Mouse (Mus musculus) small intestine, adult 2 months (tissue): ENCODE results near the gene Plau. TPM values are rescaled to one million over a fixed set of nuclear protein-coding genes. Genes with fewer than 3 reads are reported as not detected.

Experiments used
- H3K27ac ChIP-seq: fragments of 200-500 bp; 2 replicates; pipeline ENCODE4 v1.5.1; 2012; ENCODE audit warnings: low read depth, low read length, control low read depth, inconsistent platforms; ENCODE audit not compliant: insufficient read depth
- H3K27me3 ChIP-seq: fragments of 200-500 bp; 2 replicates; pipeline ENCODE4 v1.6.1; 2012; ENCODE audit warnings: mild to moderate bottlenecking, moderate library complexity, low read length, inconsistent platforms; ENCODE audit not compliant: control insufficient read depth, insufficient read depth
- H3K36me3 ChIP-seq: fragments of 200-500 bp; 2 replicates; pipeline ENCODE4 v1.6.1; 2012; ENCODE audit warnings: mild to moderate bottlenecking, low read length, control low read depth, inconsistent platforms; ENCODE audit not compliant: control insufficient read depth, insufficient read depth
- H3K4me1 ChIP-seq: fragments of 200-500 bp; 2 replicates; pipeline ENCODE4 v1.6.1; 2012; ENCODE audit warnings: low read length, inconsistent platforms, mixed read lengths; ENCODE audit not compliant: control insufficient read depth, insufficient read depth, insufficient read length
- H3K4me3 ChIP-seq: fragments of 200-500 bp; 2 replicates; pipeline ENCODE4 v1.5.1; 2012; ENCODE audit warnings: low read depth, mild to moderate bottlenecking, control low read depth, inconsistent platforms, low read length, moderate library complexity
- CTCF ChIP-seq: fragments of 200-500 bp; IDR thresholded peaks from 2 replicates; pipeline ENCODE4 v1.5.1; 2012; ENCODE audit warnings: low read depth, mild to moderate bottlenecking, control low read depth, inconsistent platforms, low read length, moderate library complexity, mixed read lengths; ENCODE audit not compliant: insufficient replicate concordance, insufficient read length; ENCODE audit errors: extremely low read depth
- POLR2A ChIP-seq: fragments of 200-500 bp; IDR thresholded peaks from 2 replicates; pipeline ENCODE4 v1.6.1; 2012; ENCODE audit warnings: low read depth, mild to moderate bottlenecking, control low read depth, inconsistent platforms, low read length, moderate library complexity
- WGBS: fragments of 180-500 bp; shearing (Covaris S2); methylation state at CpG from one replicate; pipeline ENCODE4 v1.1.7; 2018; 5-methylcytosine and 5-hydroxymethylcytosine counted together
- polyA plus RNA-seq: library from polyadenylated mRNA; depleted of rRNA; stranded (reverse); fragments of >200 nt; gene quantifications from 2 replicates; pipeline ENCODE4 v1.2.3, GENCODE M21; 2012; rRNA removed

Gene Plau
- polyA plus RNA-seq: 3.1 and 3.8 TPM in 2 replicates

DNA sequence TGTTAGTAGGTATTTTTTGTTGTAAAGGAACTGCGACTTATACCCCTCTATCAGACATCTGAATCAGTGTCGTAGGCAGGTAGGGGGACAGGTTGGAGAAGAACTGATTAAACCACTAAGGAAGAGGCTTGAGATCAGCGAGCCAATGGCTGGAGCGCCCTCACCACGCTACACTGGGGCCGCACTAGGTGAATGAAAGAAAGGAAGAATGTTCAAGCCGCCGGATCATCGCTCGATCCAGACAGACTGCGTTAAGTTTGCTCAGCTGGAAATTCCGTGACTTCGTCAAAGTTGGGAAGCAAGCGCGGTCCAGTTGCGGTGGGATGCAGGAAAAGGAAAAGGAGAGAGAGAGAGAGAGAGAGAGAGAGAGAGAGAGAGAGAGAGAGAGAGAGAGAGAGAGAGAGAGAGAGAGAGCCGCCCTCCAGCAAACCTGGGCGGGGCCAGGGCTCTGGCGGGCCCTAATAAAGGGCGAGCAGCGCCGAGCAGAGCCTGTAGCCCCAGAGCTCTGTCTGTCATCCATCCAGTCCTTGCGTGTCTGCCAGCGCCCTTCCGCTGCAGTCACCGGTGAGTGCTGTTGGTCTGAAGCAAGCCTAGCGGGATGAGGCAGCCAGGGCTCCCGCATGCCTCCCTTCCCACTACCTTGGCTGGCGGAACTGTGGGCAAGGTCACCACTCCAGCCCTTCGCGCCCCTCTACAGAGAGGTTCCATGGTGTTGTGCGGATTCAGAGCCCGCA, at the start of gene Plau:
TSS of gene Plau (plus strand) at position 490 of the 734 bp plus-strand sequence.
- TF ChIP-seq POLR2A: peak; percentile 61; the same call in 1 of the 2 replicates
- no peak for TF ChIP-seq CTCF
- 2% methylated on average over 32 of the region's 33 CpGs for WGBS
- Histone ChIP-seq H3K27ac (0 out of 2 replicates have a peak within 1 kb of the TSS, but pooled peaks have one; percentile 2), H3K4me1 (no peaks in the 10 kb centered on the region; the same call in 1 of the 2 replicates), H3K27me3 (0 out of 2 replicates have a peak, but pooled peaks cover 3% of the 10 kb centered on the region), H3K4me3 (peak within 1 kb of the TSS; percentile 62), H3K36me3 (no peaks in the 10 kb centered on the region)

DNA sequence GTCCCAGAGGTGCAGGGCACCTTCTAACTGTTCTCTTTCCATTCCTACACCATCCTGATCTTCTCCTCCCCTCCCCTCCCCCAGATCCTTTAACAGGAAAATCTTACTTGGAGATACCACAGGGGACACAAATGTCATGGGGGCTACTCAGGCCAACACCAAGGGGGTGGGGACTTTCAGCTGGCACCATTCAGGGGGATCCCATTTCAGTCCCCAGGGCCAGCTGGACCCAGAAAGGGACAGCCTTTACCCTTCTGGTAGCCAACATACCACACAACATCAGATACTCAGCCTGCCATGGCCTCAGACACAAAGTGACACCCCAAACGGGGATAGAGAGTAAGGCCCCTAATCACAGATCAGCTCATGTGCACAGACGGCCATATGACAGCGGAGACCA, 48.3 kb upstream of the Plau start:
- 81% methylated on average over 3 of the region's 3 CpGs for WGBS
- Histone ChIP-seq H3K4me3 (no peak overlapping the region), H3K4me1 (peaks cover 22% of the 10 kb centered on the region), H3K27me3 (no peaks in the 10 kb centered on the region), H3K36me3 (peaks cover 14% of the 10 kb centered on the region), H3K27ac (no peak overlapping the region)
- TF ChIP-seq CTCF: no peak

DNA sequence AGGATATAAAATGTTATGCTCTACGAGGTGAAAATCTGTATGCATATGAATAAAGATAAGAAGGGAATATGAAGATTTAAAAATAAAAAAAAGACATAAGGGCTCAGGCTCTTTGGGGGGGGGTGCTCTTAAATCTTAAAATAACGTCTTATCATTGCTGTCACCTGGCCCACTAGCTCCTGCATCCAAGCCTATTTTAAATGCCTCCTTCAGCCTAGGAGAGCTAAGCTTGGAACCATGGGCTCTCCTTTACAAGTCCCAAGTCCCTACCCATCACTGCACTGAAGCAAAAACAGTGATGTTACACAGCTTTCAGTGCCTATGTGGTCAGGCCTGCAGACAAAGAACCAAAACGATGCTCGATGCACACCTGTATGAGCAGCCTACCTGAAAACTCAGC, 46.9 kb upstream of the Plau start:
- TF ChIP-seq CTCF (no peak), POLR2A (no peak)
- peaks cover 11% of the 10 kb centered on the region for H3K36me3 ChIP-seq
- no peaks in the 10 kb centered on the region for H3K27me3 ChIP-seq
- no peak overlapping the region for H3K27ac ChIP-seq
- peaks cover 26% of the 10 kb centered on the region for H3K4me1 ChIP-seq
- H3K4me3 ChIP-seq: no peak overlapping the region
- WGBS: 80% methylated on average over 4 of the region's 4 CpGs

DNA sequence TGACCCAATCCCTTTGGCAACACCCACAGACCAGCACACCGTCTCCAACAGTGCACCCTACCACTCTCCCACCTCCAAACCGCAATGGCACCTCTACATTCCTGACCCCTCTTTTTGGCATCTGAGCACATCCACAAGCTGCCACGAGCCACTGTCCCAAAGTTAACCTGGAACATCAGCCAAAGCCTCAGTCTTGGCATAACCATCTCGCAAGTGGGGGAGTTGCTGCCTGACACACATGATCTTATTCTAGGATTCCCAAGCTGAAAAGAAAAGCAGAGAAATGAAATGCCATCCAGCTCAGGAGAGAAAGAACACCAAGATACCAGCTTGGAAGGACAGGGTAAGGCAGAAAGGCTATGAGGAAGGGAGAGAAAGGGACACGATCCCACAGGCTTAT, 46.0 kb upstream of the Plau start:
- peaks cover 23% of the 10 kb centered on the region for H3K4me1 ChIP-seq

DNA sequence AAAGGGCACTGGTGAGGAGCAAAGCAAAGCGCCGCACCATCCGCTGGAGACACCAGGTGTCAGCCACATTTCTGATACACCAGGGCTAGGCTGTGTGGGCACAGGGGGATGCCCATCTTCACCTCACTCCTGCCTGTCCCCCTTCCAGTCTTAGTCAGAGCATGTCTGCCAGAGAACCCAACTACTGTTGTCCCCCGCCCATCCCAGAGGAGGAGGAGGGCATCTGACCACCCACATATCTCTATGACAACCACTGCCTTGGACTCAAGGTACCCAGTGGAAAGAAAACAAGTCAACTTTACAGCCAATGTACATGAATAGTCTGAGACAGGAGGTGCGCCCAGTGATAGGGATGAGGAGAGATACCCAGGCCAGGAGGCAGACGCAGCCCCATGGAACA, 45.5 kb upstream of the Plau start:
- Histone ChIP-seq H3K27me3 (no peaks in the 10 kb centered on the region), H3K36me3 (peaks cover 10% of the 10 kb centered on the region), H3K4me1 (peaks cover 20% of the 10 kb centered on the region), H3K27ac (no peak overlapping the region), H3K4me3 (no peak overlapping the region)
- 96% methylated on average over 6 of the region's 6 CpGs for WGBS
- TF ChIP-seq POLR2A (no peak), CTCF (no peak)

More for the DNA sequence above, 46.0 kb upstream of the Plau start:
- Histone ChIP-seq H3K36me3 (peaks cover 10% of the 10 kb centered on the region), H3K27me3 (no peaks in the 10 kb centered on the region), H3K4me3 (no peak overlapping the region), H3K27ac (no peak overlapping the region)
- 91% methylated on average over 5 of the region's 5 CpGs for WGBS
- no peak for TF ChIP-seq CTCF
- no peak for TF ChIP-seq POLR2A

DNA sequence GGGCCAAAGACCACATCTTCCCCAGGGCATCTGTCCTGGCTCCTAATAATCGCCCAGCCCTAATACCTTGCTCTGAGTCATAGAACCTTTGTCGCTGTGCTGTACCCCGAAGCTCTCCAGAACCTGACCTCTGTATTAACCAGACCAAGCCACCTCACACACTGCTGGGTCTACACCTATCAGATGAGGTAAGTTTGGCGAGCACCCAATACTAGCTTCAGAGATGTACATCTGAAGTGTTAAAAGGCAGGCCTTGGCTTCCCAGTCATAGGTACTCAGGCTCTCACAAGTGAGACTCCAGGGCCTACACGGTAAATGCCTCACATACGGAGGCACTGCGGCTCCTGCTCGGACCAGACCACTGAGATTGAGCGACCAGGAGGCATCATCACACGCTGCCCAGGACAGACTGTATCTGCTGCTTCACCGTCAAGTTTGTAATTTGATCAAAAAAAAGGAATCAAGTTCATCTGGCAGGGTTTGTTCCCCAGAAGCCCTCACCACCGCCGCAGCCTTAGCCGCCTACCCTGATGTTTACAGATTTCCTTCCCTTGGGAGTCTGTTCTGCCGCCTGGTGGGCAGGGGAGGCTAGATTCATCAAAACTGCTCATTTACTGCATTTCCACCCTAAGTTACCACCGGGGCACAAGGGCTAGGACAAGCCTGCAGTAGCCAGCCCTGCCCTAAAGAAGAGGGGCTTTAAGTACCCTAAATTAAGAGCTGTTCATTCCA, 44.8 kb upstream of the Plau start:
- Histone ChIP-seq H3K27ac (no peak overlapping the region), H3K4me3 (no peak overlapping the region), H3K27me3 (no peaks in the 10 kb centered on the region), H3K4me1 (peaks cover 13% of the 10 kb centered on the region), H3K36me3 (peaks cover 10% of the 10 kb centered on the region)
- TF ChIP-seq CTCF: no peak
- TF ChIP-seq POLR2A: no peak
- 80% methylated on average over 16 of the region's 16 CpGs for WGBS
